Mouse (Mus musculus): ENCODE measurements around the gene Fam166b. TPM values are rescaled to one million over a fixed set of nuclear protein-coding genes. Genes with fewer than 3 reads are reported as not detected.

Fam166b gene
- polyA plus RNA-seq, 1 experiment, result 15.8 TPM

DNA sequence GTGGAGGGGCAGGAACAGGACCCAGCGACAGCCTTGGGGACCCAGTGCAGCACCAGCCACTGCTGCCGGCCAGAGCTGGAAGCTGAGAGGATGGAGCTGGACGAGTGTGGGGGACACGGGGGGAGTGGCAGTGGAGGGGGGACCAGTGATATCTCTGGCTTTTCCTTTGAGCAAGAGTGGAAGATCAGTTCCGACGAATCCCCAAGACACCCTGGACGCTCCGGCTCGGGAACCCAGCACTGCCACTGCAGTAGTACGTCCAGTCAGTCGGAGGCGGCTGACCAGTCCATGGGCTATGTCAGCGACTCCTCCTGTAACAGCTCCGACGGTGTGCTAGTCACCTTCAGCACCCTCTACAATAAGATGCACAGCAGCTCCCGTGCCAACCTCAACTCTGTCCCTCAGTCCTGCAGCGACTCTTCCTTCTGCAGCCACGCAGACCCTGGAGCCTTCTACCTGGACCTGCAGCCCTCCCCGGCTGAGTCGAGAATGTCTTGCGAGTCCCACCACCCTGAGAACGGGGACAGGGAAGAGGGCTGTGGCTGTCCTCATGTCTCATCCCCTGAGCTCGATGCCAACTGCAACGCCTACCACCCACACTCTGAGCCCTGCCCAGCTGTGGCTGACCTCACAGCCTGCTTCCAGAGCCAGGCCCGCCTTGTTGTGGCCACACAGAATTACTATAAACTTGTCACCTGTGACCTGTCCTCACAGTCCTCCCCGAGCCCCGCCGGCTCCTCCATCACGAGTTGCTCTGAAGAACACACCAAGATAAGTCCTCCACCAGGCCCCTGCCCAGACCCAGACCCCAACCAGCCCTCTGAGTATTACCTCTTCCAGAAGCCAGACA is 13.5 kb downstream of the Fam166b start:
- TF ChIP-seq POLR2A (IDR thresholded peaks at IDR 0.05; ENCODE audit: borderline replicate concordance, extremely low read depth, low read depth, low read length), result no peak
- no peak for TF ChIP-seq CTCF (IDR thresholded peaks at IDR 0.05; ENCODE audit: insufficient read depth, low read length)
- Histone ChIP-seq H3K4me1 (ENCODE audit: control insufficient read depth, insufficient read depth, low read length) (peaks cover 15% of the 10 kb centered on the region), H3K4me3 (replicated peaks; ENCODE audit: extremely low read depth, low read depth, low read length) (no peak overlapping the region)
- peak; percentile 23 for DNase-seq
- 83% methylated on average over 29 of the region's 29 CpGs for WGBS

DNA sequence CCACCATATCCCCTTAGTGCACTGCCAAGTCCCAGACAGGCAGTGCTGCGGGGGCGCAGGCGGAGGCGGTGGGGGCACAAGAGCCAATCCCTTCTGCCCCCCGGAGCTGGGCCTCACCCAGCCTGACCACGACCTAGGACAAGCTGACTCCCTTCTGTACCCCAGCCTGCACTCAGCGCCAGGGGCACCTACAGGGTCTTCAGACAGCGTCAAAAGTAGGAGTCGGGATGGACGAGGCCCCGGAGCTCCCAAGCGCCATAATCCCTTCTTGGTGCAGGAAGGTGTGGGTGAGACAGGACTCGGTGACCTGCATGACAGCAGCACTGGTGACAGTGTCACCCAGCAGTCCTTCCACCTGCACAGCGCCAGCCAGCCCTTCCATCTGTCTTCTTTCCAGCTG is 14.2 kb downstream of the Fam166b start:
- H3K4me1 ChIP-seq (ENCODE audit: control insufficient read depth, insufficient read depth, low read length), result peaks cover 11% of the 10 kb centered on the region
- TF ChIP-seq POLR2A (IDR thresholded peaks at IDR 0.05; ENCODE audit: borderline replicate concordance, extremely low read depth, low read depth, low read length), result no peak
- TF ChIP-seq CTCF (IDR thresholded peaks at IDR 0.05; ENCODE audit: insufficient read depth, low read length), result no peak
- H3K4me3 ChIP-seq (replicated peaks; ENCODE audit: extremely low read depth, low read depth, low read length), result no peak overlapping the region
- DNase-seq, result peak; percentile 5
- 90% methylated on average over 14 of the region's 14 CpGs for WGBS

DNA sequence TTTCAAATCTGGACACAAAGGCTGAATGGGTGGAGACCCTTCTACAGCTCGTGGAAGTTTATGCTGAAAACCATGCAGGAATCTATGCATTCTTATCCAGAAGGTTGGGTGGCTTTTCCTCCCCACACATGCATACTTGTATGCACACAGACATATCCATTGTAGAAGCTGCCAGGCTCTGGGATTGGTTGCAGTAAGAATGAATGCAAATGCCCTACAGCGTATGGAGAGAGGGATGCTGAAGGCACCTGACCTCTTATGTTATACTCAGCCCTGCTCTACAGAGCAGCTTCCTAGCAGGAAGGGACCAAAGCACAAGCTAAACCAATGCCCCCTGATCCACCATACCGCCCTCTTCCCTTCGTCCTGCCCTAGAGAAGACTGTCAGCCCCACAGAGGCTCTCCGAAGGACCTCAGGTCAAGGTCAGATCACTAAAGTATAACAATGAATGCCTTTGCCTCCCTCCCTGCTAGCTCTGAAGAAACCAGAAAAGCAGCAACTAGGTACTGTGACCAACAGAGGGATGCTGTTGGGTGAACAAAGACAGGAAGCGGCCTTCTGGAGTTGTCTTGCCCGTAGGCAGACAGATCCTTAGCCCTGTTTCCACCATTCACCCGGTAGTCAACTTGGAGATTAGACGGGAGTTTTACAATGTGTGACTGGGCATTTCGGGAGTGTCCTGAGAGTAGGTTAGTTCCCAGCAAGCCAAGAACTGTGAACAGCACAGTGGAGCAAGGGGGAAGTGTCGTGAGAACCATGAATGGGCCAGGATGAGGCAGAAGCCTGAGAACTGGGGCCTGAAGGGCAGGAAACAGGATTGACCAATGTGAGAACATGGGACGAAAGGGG is 21.6 kb downstream of the Fam166b start:
- 38% methylated on average over 12 of the region's 12 CpGs for WGBS
- no peak for TF ChIP-seq CTCF (IDR thresholded peaks at IDR 0.05; ENCODE audit: insufficient read depth, low read length)
- no peak for TF ChIP-seq POLR2A (IDR thresholded peaks at IDR 0.05; ENCODE audit: borderline replicate concordance, extremely low read depth, low read depth, low read length)
- peaks cover 12% of the 10 kb centered on the region for H3K4me1 ChIP-seq (ENCODE audit: control insufficient read depth, insufficient read depth, low read length)
- DNase-seq, result no peak
- H3K4me3 ChIP-seq (replicated peaks; ENCODE audit: extremely low read depth, low read depth, low read length), result peak overlapping the region; percentile 50

DNA sequence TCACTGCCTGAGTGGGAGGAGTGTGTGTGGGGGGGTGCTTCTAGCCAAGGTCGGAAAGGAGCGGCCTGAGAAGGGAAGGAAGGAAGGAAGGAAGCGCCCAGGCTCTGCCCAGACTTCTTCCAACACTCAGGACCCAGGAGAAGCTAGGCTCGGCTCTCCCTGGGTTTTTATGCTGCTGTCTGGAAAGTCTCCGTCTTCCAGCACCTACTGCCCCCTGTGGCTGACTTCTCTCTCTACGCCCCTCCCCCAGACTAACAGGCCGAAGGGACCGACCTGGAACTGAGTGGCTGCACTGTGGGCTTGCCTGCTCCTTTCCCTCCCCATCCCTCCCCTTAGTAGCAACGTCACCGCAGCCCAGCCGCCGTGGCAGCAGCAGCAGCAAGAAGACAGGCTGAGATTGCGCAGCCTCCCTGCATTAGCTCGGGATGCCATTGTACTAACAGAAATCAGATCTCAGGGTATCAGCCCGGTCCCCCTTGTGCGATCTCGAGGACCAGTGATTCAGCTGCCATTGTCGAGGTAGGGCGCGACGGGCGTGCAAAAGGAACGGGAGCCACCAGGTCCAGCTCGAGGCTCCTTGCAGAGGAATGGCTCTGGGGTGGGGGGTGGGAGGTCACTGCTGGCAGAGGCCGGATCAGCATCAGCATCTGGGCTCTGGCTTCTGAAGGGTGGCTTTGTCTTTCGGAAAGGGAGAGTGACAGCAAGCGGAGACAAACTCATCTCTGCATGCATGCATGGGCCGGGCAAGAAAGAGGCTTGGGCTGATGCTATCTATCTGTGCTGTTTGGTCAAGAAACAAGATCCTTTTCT is 22.6 kb downstream of the Fam166b start:
- WGBS, result 6% methylated on average over 28 of the region's 28 CpGs
- Histone ChIP-seq H3K4me3 (replicated peaks; ENCODE audit: extremely low read depth, low read depth, low read length) (peak overlapping the region; percentile 59), H3K4me1 (ENCODE audit: control insufficient read depth, insufficient read depth, low read length) (peaks cover 13% of the 10 kb centered on the region)
- TF ChIP-seq CTCF (IDR thresholded peaks at IDR 0.05; ENCODE audit: insufficient read depth, low read length) (peak; percentile 58), POLR2A (IDR thresholded peaks at IDR 0.05; ENCODE audit: borderline replicate concordance, extremely low read depth, low read depth, low read length) (peak; percentile 76; the same call in 1 of the 2 replicates)
- peak; percentile 71 for DNase-seq

DNA sequence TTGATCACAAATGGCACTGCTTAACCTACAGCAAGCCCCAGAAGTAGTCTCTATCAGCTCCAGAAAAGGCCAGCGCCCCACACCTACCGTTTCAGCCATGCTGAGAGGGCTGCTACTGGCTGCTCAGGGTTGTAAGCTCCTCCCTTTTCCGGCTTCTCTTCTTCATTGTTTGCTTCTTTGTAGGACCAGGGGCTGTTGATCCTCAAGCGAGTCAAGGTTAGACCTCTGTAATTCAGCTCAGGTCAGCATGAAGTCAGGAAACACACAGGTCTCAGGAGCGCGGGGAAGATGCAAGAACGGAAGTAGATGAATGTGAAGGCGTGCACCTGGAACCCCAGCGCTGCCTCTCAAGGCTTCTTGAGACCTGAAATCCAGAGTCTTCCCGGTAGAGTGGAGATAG is 24.2 kb downstream of the Fam166b start:
- TF ChIP-seq POLR2A (IDR thresholded peaks at IDR 0.05; ENCODE audit: borderline replicate concordance, extremely low read depth, low read depth, low read length) (no peak), CTCF (IDR thresholded peaks at IDR 0.05; ENCODE audit: insufficient read depth, low read length) (no peak)
- DNase-seq, result no peak
- 85% methylated on average over 10 of the region's 10 CpGs for WGBS

DNA sequence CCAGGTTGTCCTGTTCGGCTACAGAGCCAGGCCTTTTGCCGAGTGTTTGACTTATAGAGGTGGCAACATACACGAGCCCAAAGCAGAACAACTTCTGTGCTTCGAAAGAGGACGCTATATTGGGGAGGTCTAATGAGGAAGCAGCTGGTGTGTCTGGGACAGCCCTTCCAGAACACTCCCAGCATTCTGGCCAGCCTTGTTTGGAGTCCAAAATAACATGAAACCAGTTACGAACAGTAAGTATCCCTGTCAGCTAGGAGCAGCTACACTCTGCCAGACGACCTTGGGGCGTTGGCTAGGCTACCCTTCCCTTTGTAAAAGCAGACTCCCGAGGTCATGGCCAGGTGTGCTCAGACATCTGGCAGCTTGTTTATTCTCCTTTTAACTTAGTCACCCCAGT is 26.7 kb downstream of the Fam166b start:
- no peak for DNase-seq
- peak; percentile 47; the same call in 1 of the 2 replicates for TF ChIP-seq POLR2A (IDR thresholded peaks at IDR 0.05; ENCODE audit: borderline replicate concordance, extremely low read depth, low read depth, low read length)
- no peak for TF ChIP-seq CTCF (IDR thresholded peaks at IDR 0.05; ENCODE audit: insufficient read depth, low read length)
- Histone ChIP-seq H3K4me3 (replicated peaks; ENCODE audit: extremely low read depth, low read depth, low read length) (no peak overlapping the region), H3K4me1 (ENCODE audit: control insufficient read depth, insufficient read depth, low read length) (peaks cover 41% of the 10 kb centered on the region)
- WGBS, result 40% methylated on average over 9 of the region's 9 CpGs

More for the DNA sequence above, 24.2 kb downstream of the Fam166b start:
- Histone ChIP-seq H3K4me1 (ENCODE audit: control insufficient read depth, insufficient read depth, low read length) (peaks cover 25% of the 10 kb centered on the region), H3K4me3 (replicated peaks; ENCODE audit: extremely low read depth, low read depth, low read length) (no peak overlapping the region)

DNA sequence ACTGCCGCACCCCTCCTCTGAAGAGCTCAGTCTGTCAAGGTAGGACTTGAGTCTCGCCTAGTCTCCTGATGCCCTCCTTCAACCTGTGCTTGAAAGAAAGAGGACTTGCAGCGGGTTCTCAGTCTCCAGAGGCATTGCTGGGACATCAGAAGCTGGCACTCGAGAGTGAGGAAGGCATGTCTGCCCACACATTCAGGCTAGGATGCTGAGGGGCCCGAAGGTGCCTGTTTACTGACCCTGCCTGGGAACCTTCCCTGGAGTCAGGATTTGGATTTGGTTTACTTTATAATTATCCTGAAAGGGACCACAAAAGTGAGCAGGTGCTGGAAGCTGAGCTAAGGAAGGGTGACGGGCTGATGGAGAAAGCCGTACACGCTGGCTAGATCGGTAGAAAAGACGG is 27.4 kb downstream of the Fam166b start:
- H3K4me1 ChIP-seq (ENCODE audit: control insufficient read depth, insufficient read depth, low read length), result peaks cover 41% of the 10 kb centered on the region
- TF ChIP-seq CTCF (IDR thresholded peaks at IDR 0.05; ENCODE audit: insufficient read depth, low read length) (no peak), POLR2A (IDR thresholded peaks at IDR 0.05; ENCODE audit: borderline replicate concordance, extremely low read depth, low read depth, low read length) (no peak)
- H3K4me3 ChIP-seq (replicated peaks; ENCODE audit: extremely low read depth, low read depth, low read length), result no peak overlapping the region
- WGBS, result 83% methylated on average over 10 of the region's 10 CpGs
- DNase-seq, result no peak

DNA sequence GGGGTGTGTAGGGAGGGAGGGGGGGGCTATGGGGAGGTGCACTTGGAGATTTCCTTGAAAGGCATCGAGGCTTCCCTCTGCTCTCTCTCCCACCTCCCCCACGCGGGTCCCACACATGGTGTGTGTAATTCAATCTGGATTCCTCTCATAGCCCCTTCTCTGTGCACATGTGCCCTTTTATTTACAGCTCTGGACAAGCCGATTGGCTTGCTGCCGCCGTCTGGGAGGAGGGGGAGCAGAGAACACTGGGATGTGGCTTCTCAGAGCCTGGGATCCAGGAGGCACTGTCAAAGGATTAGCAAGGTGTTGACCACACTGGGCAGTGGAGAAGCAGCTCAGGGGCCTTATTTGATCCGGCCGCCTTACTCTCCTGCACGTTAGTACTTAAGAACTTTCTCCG is 28.0 kb downstream of the Fam166b start:
- DNase-seq, result peak; percentile 42
- peaks cover 41% of the 10 kb centered on the region for H3K4me1 ChIP-seq (ENCODE audit: control insufficient read depth, insufficient read depth, low read length)
- TF ChIP-seq CTCF (IDR thresholded peaks at IDR 0.05; ENCODE audit: insufficient read depth, low read length) (no peak), POLR2A (IDR thresholded peaks at IDR 0.05; ENCODE audit: borderline replicate concordance, extremely low read depth, low read depth, low read length) (no peak)
- H3K4me3 ChIP-seq (replicated peaks; ENCODE audit: extremely low read depth, low read depth, low read length), result no peak overlapping the region
- WGBS, result 45% methylated on average over 10 of the region's 10 CpGs

Measured in lung, adult 2 months (tissue).